Mouse (Mus musculus) liver, embryonic 11.5 days (tissue): Measurements from ENCODE around the gene Phactr1. TPM values are rescaled to one million over a fixed set of nuclear protein-coding genes. Genes with fewer than 3 reads are reported as not detected.

ENCODE experiments used
- ATAC-seq: fragments of 200-750 bp; cut with Nextera tagmentation; replicated peaks from 2 replicates; pipeline ENCODE4 v1.8.0; 2017; ENCODE audit warnings: moderate number of reproducible peaks, mild to moderate bottlenecking, moderate TSS enrichment, moderate library complexity; ENCODE audit not compliant: low FRiP score
- DNase-seq: peaks from one replicate; pipeline ENCODE4 v3.0.0-alpha.2; 2017; ENCODE audit warnings: low spot score
- H3K27ac ChIP-seq: fragments of 300-500 bp; sonication (generic); 2 replicates; pipeline ENCODE4 v1.5.1; 2014; ENCODE audit warnings: mild to moderate bottlenecking, low read depth, low read length, control low read depth
- H3K27me3 ChIP-seq: fragments of 300-500 bp; sonication (generic); replicated peaks from 2 replicates; pipeline ENCODE4 v1.6.1; 2014; ENCODE audit warnings: low read length, mixed read lengths; ENCODE audit not compliant: control insufficient read depth, insufficient read depth
- H3K36me3 ChIP-seq: fragments of 300-500 bp; sonication (generic); 2 replicates; pipeline ENCODE4 v1.6.1; 2014; ENCODE audit warnings: mild to moderate bottlenecking, low read length, moderate library complexity, mixed read lengths; ENCODE audit not compliant: control insufficient read depth, insufficient read depth
- H3K4me1 ChIP-seq: fragments of 300-500 bp; sonication (generic); replicated peaks from 2 replicates; pipeline ENCODE4 v1.6.1; 2014; ENCODE audit warnings: low read length, mixed read lengths; ENCODE audit not compliant: control insufficient read depth, insufficient read depth
- H3K4me2 ChIP-seq: fragments of 300-500 bp; sonication (generic); 2 replicates; pipeline ENCODE4 v1.6.1; 2014; ENCODE audit warnings: mild to moderate bottlenecking, control low read depth, moderate library complexity
- H3K4me3 ChIP-seq: fragments of 300-500 bp; sonication (generic); 2 replicates; pipeline ENCODE4 v1.5.1; 2014; ENCODE audit warnings: low read depth, low read length, control low read depth
- H3K9ac ChIP-seq: fragments of 300-500 bp; sonication (generic); 2 replicates; pipeline ENCODE4 v1.6.1; 2014; ENCODE audit warnings: low read depth, low read length, control low read depth
- H3K9me3 ChIP-seq: fragments of 300-500 bp; sonication (generic); 2 replicates; pipeline ENCODE4 v1.6.1; 2016; ENCODE audit warnings: low read length, inconsistent platforms, mixed read lengths; ENCODE audit not compliant: control insufficient read depth
- WGBS: fragments of 180-500 bp; shearing (Covaris S2); extraction: QIAGEN DNeasy Blood & Tissue Kit; methylation state at CpG from one replicate; pipeline ENCODE4 v1.1.7; 2014; 5-methylcytosine and 5-hydroxymethylcytosine counted together
- polyA plus RNA-seq: library from polyadenylated mRNA; unstranded; fragments of >200 nt; fragmentation: Nextera tagmentation; extraction: Ambion mirVana; gene quantifications from 2 replicates; pipeline ENCODE4 v1.2.1, GENCODE M21; 2014

Phactr1 gene
- polyA plus RNA-seq, 1 experiment from 2014 or later, result 1.3 TPM

- Histone ChIP-seq H3K9ac (no peak overlapping the region), H3K36me3 (no peaks in the 10 kb centered on the region), H3K4me1 (no peaks in the 10 kb centered on the region), H3K27ac (no peak overlapping the region), H3K9me3 (no peaks in the 10 kb centered on the region), H3K27me3 (no peaks in the 10 kb centered on the region), H3K4me2 (no peak overlapping the region), H3K4me3 (no peak overlapping the region)
- DNase-seq, result no peak
- ATAC-seq, result no peak
- 82% methylated on average over 3 of the region's 3 CpGs for WGBS
Observed at GRCm38 (mm10) chr13:43032451-43032850, 352.0 kb downstream of the Phactr1 start.

GRCm38 (mm10) chr13:43036510-43036909, 356.1 kb downstream of the Phactr1 start:
- no peak overlapping the region for H3K4me2 ChIP-seq
- H3K9ac ChIP-seq, result no peak overlapping the region
- no peak overlapping the region for H3K4me3 ChIP-seq
- 65% methylated on average over 6 of the region's 6 CpGs for WGBS
- DNase-seq, result no peak
- ATAC-seq, result no peak
- no peak overlapping the region for H3K27ac ChIP-seq
- no peaks in the 10 kb centered on the region for H3K27me3 ChIP-seq
- no peaks in the 10 kb centered on the region for H3K36me3 ChIP-seq
- H3K9me3 ChIP-seq, result no peaks in the 10 kb centered on the region
- no peaks in the 10 kb centered on the region for H3K4me1 ChIP-seq

- Histone ChIP-seq H3K27me3 (no peaks in the 10 kb centered on the region), H3K9me3 (no peaks in the 10 kb centered on the region), H3K36me3 (no peaks in the 10 kb centered on the region), H3K27ac (no peak overlapping the region), H3K4me2 (no peak overlapping the region), H3K4me3 (no peak overlapping the region), H3K4me1 (no peaks in the 10 kb centered on the region), H3K9ac (no peak overlapping the region)
- ATAC-seq (no peak), DNase-seq (no peak)
- WGBS, result 64% methylated on average over 4 of the region's 4 CpGs
Observed at GRCm38 (mm10) chr13:43042766-43043165, 362.3 kb downstream of the Phactr1 start.

- no peak for DNase-seq
- Histone ChIP-seq H3K4me1 (no peaks in the 10 kb centered on the region), H3K27me3 (no peaks in the 10 kb centered on the region), H3K27ac (no peak overlapping the region), H3K36me3 (no peaks in the 10 kb centered on the region), H3K4me2 (no peak overlapping the region), H3K9ac (no peak overlapping the region), H3K9me3 (no peaks in the 10 kb centered on the region), H3K4me3 (no peak overlapping the region)
- ATAC-seq, result no peak
- WGBS, result 64% methylated on average over 3 of the region's 3 CpGs
Observed at GRCm38 (mm10) chr13:43048553-43048952, 368.1 kb downstream of the Phactr1 start.

- 86% methylated on average over 1 of the region's 1 CpGs for WGBS
Observed at GRCm38 (mm10) chr13:43053201-43053600, 372.8 kb downstream of the Phactr1 start.

GRCm38 (mm10) chr13:43055136-43055535, 374.7 kb downstream of the Phactr1 start:
- H3K4me1 ChIP-seq, result no peaks in the 10 kb centered on the region
- H3K4me3 ChIP-seq, result no peak overlapping the region
- no peak overlapping the region for H3K27ac ChIP-seq
- H3K9ac ChIP-seq, result no peak overlapping the region
- 61% methylated on average over 6 of the region's 6 CpGs for WGBS
- DNase-seq (no peak), ATAC-seq (no peak)
- no peak overlapping the region for H3K4me2 ChIP-seq
- no peaks in the 10 kb centered on the region for H3K9me3 ChIP-seq
- no peaks in the 10 kb centered on the region for H3K27me3 ChIP-seq
- H3K36me3 ChIP-seq, result no peaks in the 10 kb centered on the region

More at GRCm38 (mm10) chr13:43053201-43053600, 372.8 kb downstream of the Phactr1 start:
- no peak for DNase-seq
- Histone ChIP-seq H3K36me3 (no peaks in the 10 kb centered on the region), H3K27ac (no peak overlapping the region), H3K9ac (no peak overlapping the region), H3K9me3 (no peaks in the 10 kb centered on the region), H3K27me3 (no peaks in the 10 kb centered on the region), H3K4me1 (no peaks in the 10 kb centered on the region), H3K4me2 (no peak overlapping the region), H3K4me3 (no peak overlapping the region)
- no peak for ATAC-seq

GRCm38 (mm10) chr13:43057104-43057503, 376.7 kb downstream of the Phactr1 start:
- Histone ChIP-seq H3K36me3 (no peaks in the 10 kb centered on the region), H3K9ac (no peak overlapping the region), H3K27ac (no peak overlapping the region), H3K4me1 (no peaks in the 10 kb centered on the region), H3K4me3 (no peak overlapping the region), H3K4me2 (no peak overlapping the region), H3K9me3 (no peaks in the 10 kb centered on the region), H3K27me3 (no peaks in the 10 kb centered on the region)
- no peak for ATAC-seq
- 83% methylated on average over 2 of the region's 2 CpGs for WGBS
- DNase-seq, result no peak

GRCm38 (mm10) chr13:43063355-43063754, 382.9 kb downstream of the Phactr1 start:
- Histone ChIP-seq H3K4me3 (no peak overlapping the region), H3K9ac (no peak overlapping the region), H3K36me3 (no peaks in the 10 kb centered on the region), H3K4me2 (no peak overlapping the region), H3K9me3 (no peaks in the 10 kb centered on the region), H3K27ac (no peak overlapping the region), H3K4me1 (no peaks in the 10 kb centered on the region), H3K27me3 (no peaks in the 10 kb centered on the region)
- ATAC-seq (no peak), DNase-seq (no peak)
- WGBS, result 61% methylated on average over 4 of the region's 4 CpGs

GRCm38 (mm10) chr13:43068716-43069265, 388.4 kb downstream of the Phactr1 start:
- no peaks in the 10 kb centered on the region for H3K36me3 ChIP-seq
- no peak for DNase-seq
- H3K27me3 ChIP-seq, result no peaks in the 10 kb centered on the region
- H3K4me3 ChIP-seq, result no peak overlapping the region
- H3K4me1 ChIP-seq, result no peaks in the 10 kb centered on the region
- H3K27ac ChIP-seq, result no peak overlapping the region
- no peak overlapping the region for H3K4me2 ChIP-seq
- H3K9me3 ChIP-seq, result no peaks in the 10 kb centered on the region
- no peak for ATAC-seq
- H3K9ac ChIP-seq, result no peak overlapping the region
- WGBS, result 82% methylated on average over 8 of the region's 8 CpGs
